Mouse (Mus musculus): Measurements from ENCODE around the gene Snx21. TPM values are rescaled to one million over a fixed set of nuclear protein-coding genes. Genes with fewer than 3 reads are reported as not detected.

Gene Snx21
- polyA plus RNA-seq, 1 experiment from 2014 or later, result 19.9 TPM

GRCm38 (mm10) chr2:164776130-164776529 is 9.5 kb upstream of the Snx21 start:
- no peak for ATAC-seq (replicated peaks; ENCODE audit: low FRiP score, low read depth)

GRCm38 (mm10) chr2:164776801-164777200 is 8.8 kb upstream of the Snx21 start:
- H3K36me3 ChIP-seq (ENCODE audit: insufficient read depth, low read length), result no peaks in the 10 kb centered on the region
- no peaks in the 10 kb centered on the region for H3K4me1 ChIP-seq (replicated peaks; ENCODE audit: insufficient read depth, low read length)
- ATAC-seq (replicated peaks; ENCODE audit: low FRiP score, low read depth) (no peak), DNase-seq (ENCODE audit: low spot score) (no peak)
- no peaks in the 10 kb centered on the region for H3K27me3 ChIP-seq (ENCODE audit: insufficient read depth, low read length)
- no peak for TF ChIP-seq CTCF (IDR thresholded peaks at IDR 0.05; ENCODE audit: low read depth)
- no peak overlapping the region for H3K27ac ChIP-seq
- 70% methylated on average over 17 of the region's 17 CpGs for WGBS
- H3K4me3 ChIP-seq (replicated peaks; ENCODE audit: low read depth, low read length), result no peak overlapping the region
- no peaks in the 10 kb centered on the region for H3K9me3 ChIP-seq (replicated peaks; ENCODE audit: low read length)
- no peak overlapping the region for H3K9ac ChIP-seq (ENCODE audit: low read depth, low read length)
- H3K4me2 ChIP-seq (ENCODE audit: low read length), result no peak overlapping the region

More at GRCm38 (mm10) chr2:164776130-164776529, 9.5 kb upstream of the Snx21 start:
- Histone ChIP-seq H3K27me3 (ENCODE audit: insufficient read depth, low read length) (no peaks in the 10 kb centered on the region), H3K4me2 (ENCODE audit: low read length) (no peak overlapping the region), H3K4me1 (replicated peaks; ENCODE audit: insufficient read depth, low read length) (0 out of 2 replicates have a peak, but pooled peaks cover 2% of the 10 kb centered on the region), H3K4me3 (replicated peaks; ENCODE audit: low read depth, low read length) (no peak overlapping the region), H3K36me3 (ENCODE audit: insufficient read depth, low read length) (no peaks in the 10 kb centered on the region), H3K27ac (no peak overlapping the region), H3K9me3 (replicated peaks; ENCODE audit: low read length) (no peaks in the 10 kb centered on the region), H3K9ac (ENCODE audit: low read depth, low read length) (no peak overlapping the region)
- WGBS, result 84% methylated on average over 6 of the region's 6 CpGs
- no peak for TF ChIP-seq CTCF (IDR thresholded peaks at IDR 0.05; ENCODE audit: low read depth)
- no peak for DNase-seq (ENCODE audit: low spot score)

GRCm38 (mm10) chr2:164777246-164778014 is 8.2 kb upstream of the Snx21 start:
- no peak for TF ChIP-seq CTCF (IDR thresholded peaks at IDR 0.05; ENCODE audit: low read depth)
- Histone ChIP-seq H3K4me3 (replicated peaks; ENCODE audit: low read depth, low read length) (no peak overlapping the region), H3K27ac (no peak overlapping the region), H3K4me2 (ENCODE audit: low read length) (no peak overlapping the region), H3K27me3 (ENCODE audit: insufficient read depth, low read length) (no peaks in the 10 kb centered on the region), H3K9ac (ENCODE audit: low read depth, low read length) (no peak overlapping the region), H3K36me3 (ENCODE audit: insufficient read depth, low read length) (no peaks in the 10 kb centered on the region), H3K9me3 (replicated peaks; ENCODE audit: low read length) (no peaks in the 10 kb centered on the region), H3K4me1 (replicated peaks; ENCODE audit: insufficient read depth, low read length) (no peaks in the 10 kb centered on the region)
- DNase-seq (ENCODE audit: low spot score) (no peak), ATAC-seq (replicated peaks; ENCODE audit: low FRiP score, low read depth) (no peak)
- WGBS, result 80% methylated on average over 30 of the region's 30 CpGs

GRCm38 (mm10) chr2:164778015-164778287 is 7.7 kb upstream of the Snx21 start:
- ATAC-seq (replicated peaks; ENCODE audit: low FRiP score, low read depth) (no peak), DNase-seq (ENCODE audit: low spot score) (no peak)
- no peaks in the 10 kb centered on the region for H3K36me3 ChIP-seq (ENCODE audit: insufficient read depth, low read length)
- H3K9me3 ChIP-seq (replicated peaks; ENCODE audit: low read length), result no peaks in the 10 kb centered on the region
- H3K4me3 ChIP-seq (replicated peaks; ENCODE audit: low read depth, low read length), result no peak overlapping the region
- no peak overlapping the region for H3K9ac ChIP-seq (ENCODE audit: low read depth, low read length)
- no peak overlapping the region for H3K27ac ChIP-seq
- no peak for TF ChIP-seq CTCF (IDR thresholded peaks at IDR 0.05; ENCODE audit: low read depth)
- 91% methylated on average over 11 of the region's 11 CpGs for WGBS
- H3K27me3 ChIP-seq (ENCODE audit: insufficient read depth, low read length), result no peaks in the 10 kb centered on the region
- no peaks in the 10 kb centered on the region for H3K4me1 ChIP-seq (replicated peaks; ENCODE audit: insufficient read depth, low read length)
- H3K4me2 ChIP-seq (ENCODE audit: low read length), result no peak overlapping the region

- Histone ChIP-seq H3K4me3 (replicated peaks; ENCODE audit: low read depth, low read length) (no peak overlapping the region), H3K27ac (no peak overlapping the region), H3K9ac (ENCODE audit: low read depth, low read length) (no peak overlapping the region), H3K4me1 (replicated peaks; ENCODE audit: insufficient read depth, low read length) (no peaks in the 10 kb centered on the region), H3K9me3 (replicated peaks; ENCODE audit: low read length) (no peaks in the 10 kb centered on the region), H3K27me3 (ENCODE audit: insufficient read depth, low read length) (no peaks in the 10 kb centered on the region), H3K4me2 (ENCODE audit: low read length) (no peak overlapping the region), H3K36me3 (ENCODE audit: insufficient read depth, low read length) (no peaks in the 10 kb centered on the region)
- DNase-seq (ENCODE audit: low spot score) (no peak), ATAC-seq (replicated peaks; ENCODE audit: low FRiP score, low read depth) (no peak)
- 67% methylated on average over 7 of the region's 7 CpGs for WGBS
- TF ChIP-seq CTCF (IDR thresholded peaks at IDR 0.05; ENCODE audit: low read depth), result no peak
These were observed 6.8 kb upstream of the Snx21 start for GRCm38 (mm10) chr2:164778809-164779208.

- ATAC-seq (replicated peaks; ENCODE audit: low FRiP score, low read depth) (no peak; the same call in 1 of the 2 replicates), DNase-seq (ENCODE audit: low spot score) (no peak)
- H3K4me1 ChIP-seq (replicated peaks; ENCODE audit: insufficient read depth, low read length), result no peaks in the 10 kb centered on the region
- H3K9me3 ChIP-seq (replicated peaks; ENCODE audit: low read length), result no peaks in the 10 kb centered on the region
- H3K4me3 ChIP-seq (replicated peaks; ENCODE audit: low read depth, low read length), result no peak within 1 kb of the TSS
- no peak within 1 kb of the TSS for H3K27ac ChIP-seq
- TF ChIP-seq CTCF (IDR thresholded peaks at IDR 0.05; ENCODE audit: low read depth), result no peak
- H3K27me3 ChIP-seq (ENCODE audit: insufficient read depth, low read length), result no peaks in the 10 kb centered on the region
- no peak within 1 kb of the TSS for H3K9ac ChIP-seq (ENCODE audit: low read depth, low read length)
- H3K4me2 ChIP-seq (ENCODE audit: low read length), result no peak within 1 kb of the TSS
- no peaks in the 10 kb centered on the region for H3K36me3 ChIP-seq (ENCODE audit: insufficient read depth, low read length)
- WGBS, result 63% methylated on average over 8 of the region's 8 CpGs
These were observed 6.0 kb upstream of the Snx21 start, which contains the start of gene Tnnc2 for GRCm38 (mm10) chr2:164779481-164780086. Tnnc2 (minus strand) TSS chr2:164779967.
